Mouse (Mus musculus) spleen, adult 12 weeks (tissue): ENCODE data around the gene Ccp110.

Experiments used
- DNase-seq: peaks from one replicate; pipeline ENCODE4 v3.0.0; 2022; ENCODE audit warnings: low spot score

The Ccp110 gene

DNA sequence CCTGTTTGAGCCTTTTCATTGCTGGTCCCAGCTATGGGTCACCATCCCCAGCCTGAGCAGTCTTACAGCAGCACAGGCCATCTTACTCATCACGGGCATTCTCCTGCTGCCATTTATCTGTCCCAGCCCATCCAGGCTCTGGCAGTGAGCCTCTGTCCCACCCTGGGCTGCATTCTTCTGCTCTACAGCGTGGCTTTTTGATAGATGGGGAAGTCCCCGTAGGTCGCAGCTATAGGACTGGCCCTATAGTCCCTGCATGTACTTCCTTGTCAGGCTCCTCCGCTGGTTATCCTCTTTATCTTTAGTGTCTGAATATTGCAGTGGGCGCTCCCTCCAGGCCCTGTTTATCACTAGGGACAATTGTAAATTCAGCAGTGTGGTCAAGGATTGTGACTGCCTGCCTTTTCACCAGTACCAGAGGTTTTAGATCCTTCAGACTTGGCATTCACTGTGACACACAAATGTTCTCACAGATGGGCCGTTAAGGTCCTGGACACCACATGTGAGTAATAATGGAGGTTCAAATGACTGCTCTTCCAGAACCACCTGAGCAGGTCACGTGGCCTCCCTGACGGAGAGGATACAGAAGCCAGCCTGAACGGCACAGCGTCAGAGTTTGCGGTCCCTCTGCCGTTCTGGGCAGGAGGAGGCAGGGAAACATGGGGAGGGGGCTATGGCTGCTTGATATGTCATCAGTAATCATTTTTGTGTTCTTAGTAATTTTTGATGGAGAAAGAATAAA, 16.7 kb downstream of the Ccp110 start:
- DNase-seq = no peak

GRCm38 (mm10) chr7:118731781-118732180, 19.4 kb downstream of the Ccp110 start:
- DNase-seq = no peak

GRCm38 (mm10) chr7:118733225-118733624, 20.9 kb downstream of the Ccp110 start:
- no peak for DNase-seq

- no peak for DNase-seq
Observed at GRCm38 (mm10) chr7:118738730-118739129, 26.4 kb downstream of the Ccp110 start.

DNA sequence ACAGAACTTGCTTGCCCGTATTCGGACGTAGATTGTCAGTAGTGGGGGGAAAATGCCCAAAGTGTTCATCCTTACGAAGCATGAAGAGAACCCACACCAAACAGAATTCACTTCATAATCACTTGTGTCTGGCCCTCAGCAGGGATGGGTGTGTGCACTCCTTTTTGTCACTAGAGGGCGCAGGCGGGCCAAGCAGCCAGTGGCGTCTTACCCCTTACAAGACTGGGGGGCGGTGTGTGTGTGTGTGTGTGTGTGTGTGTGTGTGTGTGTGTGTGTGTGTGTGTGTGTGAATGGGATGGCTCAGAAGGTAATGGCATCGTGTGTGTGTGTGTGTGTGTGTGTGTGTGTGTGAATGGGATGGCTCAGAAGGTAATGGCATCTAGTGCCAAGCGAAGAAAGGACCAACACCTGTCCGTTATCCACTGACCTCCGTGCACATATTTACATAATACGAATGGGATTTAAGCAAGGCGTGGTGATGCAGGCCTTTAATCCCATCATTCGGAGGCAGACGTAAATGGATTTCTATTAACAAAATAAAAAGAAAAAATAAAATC, 27.7 kb downstream of the Ccp110 start, which contains the start of gene Vps35l:
TSS of gene Vps35l (plus strand) at position 252 of the 557 bp plus-strand sequence.
- DNase-seq = peak; percentile 55

DNA sequence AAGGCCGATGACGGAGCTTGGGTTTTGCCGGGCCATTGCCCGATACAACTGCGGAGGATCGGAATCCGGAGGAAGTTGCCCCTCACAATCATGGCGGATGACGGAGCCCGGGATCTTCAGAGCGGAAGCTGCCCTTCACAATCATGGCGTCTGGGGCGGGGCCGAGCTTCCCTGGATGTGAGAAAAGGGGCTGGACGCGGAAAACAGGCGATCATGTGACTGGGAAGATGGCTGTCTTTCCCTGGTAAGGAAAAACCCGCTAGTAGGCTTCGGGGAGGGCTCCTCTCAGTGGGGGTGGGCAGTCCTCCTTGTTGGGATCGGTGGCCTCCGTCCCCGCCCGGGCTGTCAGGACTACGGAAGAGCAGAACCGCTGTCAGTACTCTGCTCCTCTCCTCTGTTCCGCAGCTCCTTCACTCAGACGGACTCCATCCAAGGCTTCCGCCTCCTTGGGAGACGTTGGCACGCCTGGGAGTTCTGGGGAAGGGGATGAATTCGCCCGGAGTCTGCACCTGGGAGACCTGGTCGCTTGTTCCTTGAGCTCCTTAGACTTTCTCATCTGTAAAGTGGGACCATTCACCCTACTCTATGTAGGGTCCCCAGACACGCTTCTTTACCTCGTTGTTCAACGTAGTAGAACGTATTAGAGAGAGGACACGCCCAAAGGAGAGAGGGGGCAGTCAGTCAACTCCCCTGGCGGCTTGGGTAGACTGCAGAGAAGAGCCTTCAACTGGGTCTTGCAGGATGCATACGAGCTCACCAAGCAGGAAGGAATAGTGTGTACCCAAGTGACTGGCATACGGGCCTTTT, 28.4 kb downstream of the Ccp110 start:
- peak; percentile 80 for DNase-seq

- DNase-seq = no peak
Observed at GRCm38 (mm10) chr7:118742278-118742677, 29.9 kb downstream of the Ccp110 start.

- no peak for DNase-seq
Observed at GRCm38 (mm10) chr7:118744766-118745165, 32.4 kb downstream of the Ccp110 start.

DNA sequence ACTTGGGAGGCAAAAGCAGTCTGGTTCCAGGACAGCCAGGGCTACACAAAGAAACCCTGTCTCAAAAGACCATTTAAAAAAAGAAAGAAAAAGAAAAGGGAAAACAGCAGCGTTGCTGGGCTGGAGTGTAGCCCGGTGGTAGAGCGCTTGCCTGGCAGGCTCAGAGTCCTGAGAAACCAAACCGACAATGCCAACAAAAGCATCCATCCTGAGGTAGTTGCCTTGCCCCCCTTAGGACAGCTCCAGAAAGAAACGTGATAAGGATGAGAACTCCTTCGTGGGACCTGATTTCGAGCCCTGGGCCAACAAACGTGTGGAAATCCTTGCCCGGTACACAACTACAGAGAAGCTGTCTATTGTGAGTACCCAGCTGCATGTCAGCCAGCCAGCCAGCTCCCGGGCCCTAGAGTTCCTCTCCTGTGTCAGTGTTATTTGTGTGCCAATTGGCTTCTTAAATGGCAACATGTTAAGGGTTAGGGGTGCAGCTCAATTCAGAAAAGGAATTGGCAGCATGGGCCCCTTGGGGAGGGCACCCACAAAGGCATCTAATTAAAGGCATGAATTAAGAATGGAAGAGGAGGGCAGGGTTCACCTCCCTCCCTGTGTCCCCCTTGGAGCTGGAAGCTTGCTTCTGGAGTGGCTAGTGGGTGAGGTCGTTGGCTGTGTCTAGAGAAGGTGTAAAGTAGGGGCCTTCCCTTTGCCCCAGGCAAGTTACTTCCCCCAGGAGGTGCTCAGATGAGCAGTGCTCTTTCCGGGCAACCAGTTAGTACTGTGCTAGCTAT, 35.7 kb downstream of the Ccp110 start:
- no peak for DNase-seq

- DNase-seq = no peak
Observed at GRCm38 (mm10) chr7:118749706-118750105, 37.4 kb downstream of the Ccp110 start.

DNA sequence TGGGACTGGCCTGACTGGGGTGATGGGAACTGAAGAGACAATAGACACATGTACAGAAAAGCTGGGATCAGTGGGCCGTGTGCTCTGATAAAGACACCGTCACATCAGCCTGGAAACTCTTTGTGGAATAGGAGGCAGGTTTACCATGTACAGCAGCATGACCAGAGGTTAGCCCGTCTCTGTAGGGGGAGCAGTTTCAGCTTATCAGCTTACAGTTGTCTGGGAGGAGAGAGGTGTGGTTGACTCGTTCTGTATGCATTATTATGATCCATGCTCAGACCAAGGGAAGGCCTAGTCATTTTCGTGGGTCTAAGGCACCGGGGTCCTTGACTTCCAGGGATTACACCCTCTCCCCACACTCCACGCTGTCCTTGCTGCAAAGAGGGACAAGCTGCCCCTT, 39.3 kb downstream of the Ccp110 start:
- no peak for DNase-seq

DNA sequence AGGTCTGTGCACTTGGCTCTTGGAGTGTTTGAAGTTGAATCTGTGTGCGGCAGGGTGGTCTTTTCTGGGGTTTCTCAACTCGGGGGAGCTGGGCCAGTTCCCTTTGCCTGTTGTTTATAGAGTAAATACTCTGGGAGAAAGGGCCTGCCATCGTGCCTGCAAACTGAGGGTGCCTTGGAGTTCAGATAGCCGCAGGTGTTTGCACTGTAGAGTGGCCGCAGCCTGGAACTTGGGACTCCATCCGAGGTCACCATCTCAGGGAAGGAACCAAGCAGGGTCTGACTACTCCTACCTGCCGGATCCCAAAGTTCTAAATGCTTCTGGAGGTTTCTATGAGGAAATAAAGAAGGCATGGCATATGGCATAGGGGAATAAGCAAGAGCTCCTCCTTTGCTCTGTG, 43.4 kb downstream of the Ccp110 start:
- DNase-seq = no peak

GRCm38 (mm10) chr7:118756490-118757265, 44.3 kb downstream of the Ccp110 start:
- DNase-seq = no peak

GRCm38 (mm10) chr7:118758369-118758768, 46.0 kb downstream of the Ccp110 start:
- no peak for DNase-seq

GRCm38 (mm10) chr7:118759372-118759771, 47.0 kb downstream of the Ccp110 start:
- no peak for DNase-seq

GRCm38 (mm10) chr7:118763939-118764338, 51.6 kb downstream of the Ccp110 start:
- DNase-seq = no peak

GRCm38 (mm10) chr7:118764725-118765124, 52.4 kb downstream of the Ccp110 start:
- DNase-seq = no peak

- DNase-seq = no peak
Observed at GRCm38 (mm10) chr7:118765604-118766003, 53.3 kb downstream of the Ccp110 start.

DNA sequence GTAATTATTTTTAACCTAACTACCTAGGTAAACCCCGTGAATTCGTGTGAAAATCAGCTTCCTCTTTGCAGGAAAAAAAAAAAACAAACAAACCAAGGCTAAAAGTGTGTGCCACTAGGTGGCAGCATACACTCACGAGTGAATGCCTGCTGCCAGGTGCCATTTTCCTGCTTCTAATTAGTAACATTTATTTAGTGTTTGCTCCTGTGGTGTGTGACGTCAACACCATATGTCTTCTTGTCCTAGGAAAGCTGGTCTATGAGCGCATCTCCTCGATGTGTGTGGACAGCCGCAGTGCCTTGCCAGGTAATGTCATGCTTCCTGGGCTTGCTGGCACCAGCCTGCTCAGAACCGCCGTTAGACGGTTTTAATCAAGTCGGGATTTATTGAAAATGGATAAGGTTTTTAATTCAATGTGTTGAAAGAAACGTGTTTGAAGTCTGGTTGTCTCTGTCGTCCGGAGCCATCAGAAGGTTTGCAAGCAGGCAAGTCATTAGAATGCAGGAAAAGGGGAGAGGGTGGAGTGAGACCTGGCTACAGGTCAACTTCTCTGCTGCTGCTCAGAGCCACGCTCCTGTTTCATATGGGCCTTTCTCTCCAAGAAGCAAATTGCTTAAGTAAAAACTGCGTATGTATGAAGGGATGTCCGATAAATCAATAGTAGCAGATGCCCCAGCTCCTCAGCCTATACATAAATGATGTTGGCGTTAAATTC, 53.9 kb downstream of the Ccp110 start:
- DNase-seq = no peak

DNA sequence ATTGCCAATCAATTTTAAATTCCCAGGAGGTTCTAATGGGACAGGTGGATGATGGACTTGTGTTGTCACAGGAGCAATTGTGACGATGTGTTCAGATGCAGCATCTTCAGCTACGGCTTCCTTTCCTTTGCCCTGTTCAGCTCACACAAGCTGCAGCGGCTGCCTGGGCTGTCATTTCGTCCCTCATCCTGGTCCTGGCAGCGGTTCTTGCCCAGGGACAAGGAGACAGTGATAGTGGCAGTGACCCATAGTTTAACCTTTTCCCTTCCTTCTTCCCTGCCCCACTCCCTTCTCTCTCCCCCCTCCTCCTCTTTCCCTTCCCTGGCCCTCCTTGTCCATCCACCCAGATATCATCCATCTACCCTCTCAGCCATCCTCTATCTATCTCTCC, 54.5 kb downstream of the Ccp110 start:
- no peak for DNase-seq

DNA sequence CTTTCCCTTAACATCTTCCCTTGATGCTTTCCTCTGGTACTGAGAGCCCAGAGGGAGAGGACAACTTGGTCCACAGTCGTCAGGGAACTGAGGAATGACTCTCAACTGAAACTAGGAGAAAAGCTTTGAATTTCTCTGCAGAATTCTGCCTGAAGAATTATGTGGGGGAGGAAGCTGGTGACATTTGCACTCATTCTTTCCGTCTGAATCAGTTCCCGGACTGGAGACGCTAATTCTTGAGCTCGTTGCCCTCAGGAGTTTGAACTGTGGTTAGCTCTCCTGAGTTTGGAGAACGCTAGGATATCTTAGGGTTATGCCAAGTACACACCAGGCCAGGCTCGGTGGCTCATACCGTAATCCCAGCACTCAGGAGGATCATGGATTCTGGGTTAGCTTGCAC, 56.9 kb downstream of the Ccp110 start:
- DNase-seq = no peak
